Mouse (Mus musculus): ENCODE data around the gene Gdf3. TPM values are rescaled to one million over a fixed set of nuclear protein-coding genes. Genes with fewer than 3 reads are reported as not detected.
"Not testable (repeated sequence)": the region's sequence is repeated elsewhere in the genome, so short reads cannot be mapped to it uniquely, and the experiment has no call there.

Gene Gdf3
- polyA plus RNA-seq, 1 experiment from 2014 or later, result not detected

DNA sequence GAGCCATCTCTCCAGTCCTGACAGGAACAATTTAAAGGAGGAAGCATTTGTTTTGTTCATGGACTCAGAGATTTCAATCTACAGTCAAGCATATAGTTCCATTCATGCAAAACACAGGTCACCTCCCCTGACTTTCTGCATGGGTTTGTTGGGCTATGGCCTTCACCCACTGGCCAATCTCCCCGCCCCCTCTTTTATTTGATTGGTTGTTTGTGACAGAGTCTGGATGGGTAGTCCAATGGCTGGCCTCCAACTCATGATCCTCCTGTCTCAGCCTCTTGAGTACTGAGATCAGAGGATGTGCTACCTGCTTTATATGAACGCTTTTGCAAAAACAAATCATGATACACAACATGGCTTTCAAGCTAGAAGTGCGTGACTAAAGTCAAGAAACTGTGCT, 32.9 kb downstream of the Gdf3 start:
- no peak for DNase-seq (ENCODE audit: low spot score)
- Histone ChIP-seq H3K9me3 (ENCODE audit: control insufficient read depth, low read length) (no peaks in the 10 kb centered on the region), H3K4me2 (replicated peaks) (no peak overlapping the region), H3K9ac (no peak overlapping the region), H3K36me3 (replicated peaks; ENCODE audit: control insufficient read depth, insufficient read depth) (no peaks in the 10 kb centered on the region), H3K27me3 (ENCODE audit: control insufficient read depth, insufficient read depth, low read length) (no peaks in the 10 kb centered on the region), H3K4me1 (replicated peaks; ENCODE audit: control insufficient read depth, insufficient read depth, low read length) (no peaks in the 10 kb centered on the region), H3K27ac (no peak overlapping the region), H3K4me3 (replicated peaks; ENCODE audit: low read length) (no peak overlapping the region)
- no peak for ATAC-seq (ENCODE audit: low FRiP score)
- 94% methylated on average over 3 of the region's 3 CpGs for WGBS

DNA sequence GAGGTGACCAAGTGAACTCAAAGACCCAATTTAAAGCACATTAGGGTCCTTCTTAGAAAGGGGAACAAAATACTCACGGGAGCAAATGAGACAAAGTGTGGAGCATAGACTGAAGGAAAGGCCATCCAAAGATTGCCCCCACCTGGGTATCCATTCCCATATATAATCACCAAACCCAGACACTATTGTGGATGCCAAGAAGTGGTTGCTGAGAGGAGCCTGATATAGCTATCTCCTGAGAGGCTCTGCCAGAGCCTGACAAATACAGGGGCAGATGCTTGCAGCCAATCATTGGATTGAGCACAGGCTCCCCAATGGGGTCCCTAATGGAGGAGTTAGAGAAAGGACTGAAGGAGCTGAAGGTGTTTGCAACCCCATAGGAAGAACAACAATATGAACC, 34.9 kb downstream of the Gdf3 start:
- not testable (repeated sequence) for H3K27me3 ChIP-seq (ENCODE audit: control insufficient read depth, insufficient read depth, low read length); H3K4me3 ChIP-seq (replicated peaks; ENCODE audit: low read length); H3K9ac ChIP-seq; H3K4me2 ChIP-seq (replicated peaks); H3K4me1 ChIP-seq (replicated peaks; ENCODE audit: control insufficient read depth, insufficient read depth, low read length); ATAC-seq (ENCODE audit: low FRiP score); H3K27ac ChIP-seq; H3K9me3 ChIP-seq (ENCODE audit: control insufficient read depth, low read length); H3K36me3 ChIP-seq (replicated peaks; ENCODE audit: control insufficient read depth, insufficient read depth); DNase-seq (ENCODE audit: low spot score)
- 91% methylated on average over 1 of the region's 1 CpGs for WGBS

DNA sequence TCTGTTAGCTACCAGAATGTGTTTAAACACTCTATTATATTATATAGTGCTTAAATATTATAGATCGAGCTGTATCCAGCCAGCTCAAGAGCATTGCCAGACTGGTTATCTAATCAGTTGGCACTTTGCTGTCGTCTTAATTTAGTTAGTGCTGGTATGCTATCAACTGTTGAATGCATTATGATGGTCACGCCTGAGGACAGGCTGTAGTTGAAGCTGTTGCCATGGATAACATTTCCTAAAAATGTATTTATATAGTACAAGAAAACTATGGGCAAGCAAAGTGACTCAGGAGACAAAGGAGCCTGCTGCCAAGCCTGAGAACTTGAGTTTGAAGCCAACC, 38.3 kb downstream of the Gdf3 start:
- no peak overlapping the region for H3K4me3 ChIP-seq (replicated peaks; ENCODE audit: low read length)
- 88% methylated on average over 3 of the region's 3 CpGs for WGBS
- no peak overlapping the region for H3K27ac ChIP-seq
- H3K36me3 ChIP-seq (replicated peaks; ENCODE audit: control insufficient read depth, insufficient read depth), result no peaks in the 10 kb centered on the region
- DNase-seq (ENCODE audit: low spot score) (no peak), ATAC-seq (ENCODE audit: low FRiP score) (no peak)
- no peaks in the 10 kb centered on the region for H3K9me3 ChIP-seq (ENCODE audit: control insufficient read depth, low read length)
- H3K4me1 ChIP-seq (replicated peaks; ENCODE audit: control insufficient read depth, insufficient read depth, low read length), result no peaks in the 10 kb centered on the region
- H3K9ac ChIP-seq, result no peak overlapping the region
- no peaks in the 10 kb centered on the region for H3K27me3 ChIP-seq (ENCODE audit: control insufficient read depth, insufficient read depth, low read length)
- H3K4me2 ChIP-seq (replicated peaks), result no peak overlapping the region

DNA sequence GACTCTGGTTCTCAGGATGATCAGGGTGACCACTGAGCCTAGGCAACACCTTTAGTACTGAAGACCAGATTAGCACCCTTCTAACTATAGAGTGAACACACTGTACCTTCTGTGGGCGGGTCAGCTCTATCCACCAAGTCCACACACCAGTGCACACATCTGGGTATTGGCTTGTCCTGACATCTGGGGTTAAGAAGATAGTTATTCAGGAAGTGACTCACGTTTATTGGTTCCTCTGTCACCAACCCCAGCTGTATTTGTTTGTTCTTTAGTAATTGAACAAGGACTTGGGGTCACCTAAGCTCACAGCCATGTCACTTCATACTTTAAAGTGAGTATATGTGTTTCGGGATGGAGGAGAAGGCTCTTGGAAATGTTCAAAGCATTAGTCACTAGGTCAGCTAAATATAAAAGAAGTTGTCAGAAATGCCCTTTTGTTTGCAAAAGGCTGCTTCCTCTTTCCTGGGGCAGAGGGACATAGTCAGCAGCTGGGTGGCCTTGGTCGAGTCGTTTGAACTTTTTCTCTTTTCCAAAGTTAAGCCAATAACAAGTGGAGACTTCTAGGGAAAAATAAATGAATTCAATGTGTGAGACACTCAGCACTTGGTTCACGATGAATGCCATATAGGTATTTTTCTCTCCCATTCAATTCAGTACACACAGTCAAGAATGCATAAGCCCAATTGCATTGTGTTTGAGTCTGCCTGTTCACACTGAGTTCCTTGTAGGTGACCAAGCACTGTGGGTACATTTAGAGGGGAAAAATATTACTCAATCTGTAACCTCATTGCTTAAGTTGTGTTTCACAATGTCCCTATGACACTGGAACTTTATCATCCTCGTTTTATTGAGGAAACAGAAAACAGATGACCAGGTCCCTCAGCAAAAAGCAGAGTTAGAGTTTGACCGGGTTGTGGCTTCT, 38.9 kb downstream of the Gdf3 start:
- H3K27ac ChIP-seq, result no peak overlapping the region
- H3K4me1 ChIP-seq (replicated peaks; ENCODE audit: control insufficient read depth, insufficient read depth, low read length), result no peaks in the 10 kb centered on the region
- H3K27me3 ChIP-seq (ENCODE audit: control insufficient read depth, insufficient read depth, low read length), result no peaks in the 10 kb centered on the region
- ATAC-seq (ENCODE audit: low FRiP score), result no peak
- DNase-seq (ENCODE audit: low spot score), result no peak
- no peak overlapping the region for H3K9ac ChIP-seq
- H3K4me3 ChIP-seq (replicated peaks; ENCODE audit: low read length), result no peak overlapping the region
- H3K36me3 ChIP-seq (replicated peaks; ENCODE audit: control insufficient read depth, insufficient read depth), result no peaks in the 10 kb centered on the region
- H3K9me3 ChIP-seq (ENCODE audit: control insufficient read depth, low read length), result no peaks in the 10 kb centered on the region
- no peak overlapping the region for H3K4me2 ChIP-seq (replicated peaks)
- 80% methylated on average over 8 of the region's 8 CpGs for WGBS

DNA sequence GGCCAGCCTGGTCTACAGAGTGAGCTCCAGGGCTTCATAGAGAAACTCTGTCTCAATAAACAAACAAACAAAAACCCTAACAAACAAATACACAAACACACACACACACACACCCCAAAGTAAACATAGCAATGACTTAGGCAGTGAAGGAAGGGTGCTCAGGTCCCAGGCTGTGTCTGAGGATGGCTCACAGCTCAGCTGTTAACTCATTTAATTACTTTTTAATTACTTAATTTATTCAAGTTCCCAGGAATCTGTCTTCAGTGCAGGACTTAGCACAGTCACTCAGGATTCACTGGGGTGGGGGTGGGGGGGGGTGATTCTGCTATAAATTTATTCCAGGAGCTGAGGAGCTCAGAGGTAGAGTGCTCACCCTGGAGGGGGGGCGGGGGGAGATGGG, 40.1 kb downstream of the Gdf3 start:
- Histone ChIP-seq H3K9ac (no peak overlapping the region), H3K9me3 (ENCODE audit: control insufficient read depth, low read length) (no peaks in the 10 kb centered on the region), H3K4me3 (replicated peaks; ENCODE audit: low read length) (no peak overlapping the region), H3K27me3 (ENCODE audit: control insufficient read depth, insufficient read depth, low read length) (no peaks in the 10 kb centered on the region), H3K27ac (no peak overlapping the region; the same call in none of the 2 replicates), H3K4me1 (replicated peaks; ENCODE audit: control insufficient read depth, insufficient read depth, low read length) (no peaks in the 10 kb centered on the region), H3K4me2 (replicated peaks) (no peak overlapping the region), H3K36me3 (replicated peaks; ENCODE audit: control insufficient read depth, insufficient read depth) (no peaks in the 10 kb centered on the region)
- no peak for DNase-seq (ENCODE audit: low spot score)
- ATAC-seq (ENCODE audit: low FRiP score), result peak; percentile 49; the same call in 1 of the 2 replicates
- 78% methylated on average over 1 of the region's 1 CpGs for WGBS

DNA sequence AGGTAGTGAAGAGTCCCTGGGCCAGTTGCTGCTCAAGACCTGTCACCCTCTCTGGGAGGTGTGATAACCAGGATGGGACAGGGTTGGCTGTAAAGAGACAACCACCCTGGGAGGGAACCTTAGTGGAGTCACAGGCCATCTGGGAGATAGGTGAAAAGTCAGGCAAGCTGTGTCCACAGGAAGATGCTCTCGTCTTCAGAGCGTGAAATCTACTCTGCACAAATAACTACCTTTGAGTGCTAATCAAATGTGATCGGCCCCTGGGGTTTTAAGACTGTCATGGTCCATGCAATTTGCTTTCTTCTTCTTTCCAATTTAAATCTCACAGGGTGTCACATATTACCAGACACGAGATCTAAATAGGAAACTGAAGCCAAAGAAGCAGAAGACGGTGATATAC, 40.8 kb downstream of the Gdf3 start:
- no peak overlapping the region for H3K9ac ChIP-seq
- H3K4me2 ChIP-seq (replicated peaks), result no peak overlapping the region
- ATAC-seq (ENCODE audit: low FRiP score) (no peak), DNase-seq (ENCODE audit: low spot score) (peak; percentile 27)
- H3K9me3 ChIP-seq (ENCODE audit: control insufficient read depth, low read length), result no peaks in the 10 kb centered on the region
- no peaks in the 10 kb centered on the region for H3K36me3 ChIP-seq (replicated peaks; ENCODE audit: control insufficient read depth, insufficient read depth)
- WGBS, result 54% methylated on average over 5 of the region's 5 CpGs
- no peak overlapping the region for H3K27ac ChIP-seq
- H3K4me1 ChIP-seq (replicated peaks; ENCODE audit: control insufficient read depth, insufficient read depth, low read length), result no peaks in the 10 kb centered on the region
- no peak overlapping the region for H3K4me3 ChIP-seq (replicated peaks; ENCODE audit: low read length)
- H3K27me3 ChIP-seq (ENCODE audit: control insufficient read depth, insufficient read depth, low read length), result no peaks in the 10 kb centered on the region

DNA sequence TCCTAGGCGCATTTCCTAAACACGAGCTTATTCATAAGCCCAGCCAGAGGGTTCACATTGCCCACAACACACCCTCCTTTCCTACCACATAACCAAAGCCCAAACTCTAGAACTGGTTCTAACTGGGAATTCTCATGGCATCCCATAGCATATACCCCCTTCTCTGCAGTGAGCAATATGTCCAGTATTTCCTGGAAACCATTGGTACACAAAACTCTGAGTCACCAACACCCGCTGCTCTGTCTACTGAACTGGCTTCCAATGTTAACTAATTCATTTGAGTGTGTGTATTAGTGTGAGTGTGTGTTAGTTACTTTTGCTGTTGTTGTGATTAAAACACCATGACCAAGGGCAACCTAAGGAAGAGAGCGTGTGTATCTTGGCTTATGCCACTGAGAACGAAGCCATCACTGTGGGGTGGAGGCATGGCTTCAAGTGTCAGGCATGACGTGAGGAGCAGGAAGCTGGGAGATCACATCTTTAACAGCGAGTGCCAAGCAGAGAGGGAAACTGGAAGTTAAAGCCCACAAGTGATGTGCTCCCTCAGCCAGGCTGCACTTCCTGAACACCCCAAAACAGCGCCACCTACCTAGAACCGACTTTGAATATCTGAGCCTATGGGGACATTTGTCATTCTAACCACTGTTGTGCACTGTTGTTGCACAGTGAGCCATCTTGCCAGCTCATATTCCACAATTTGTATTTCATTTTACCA, 44.7 kb downstream of the Gdf3 start:
- Histone ChIP-seq H3K4me1 (replicated peaks; ENCODE audit: control insufficient read depth, insufficient read depth, low read length) (no peaks in the 10 kb centered on the region; the same call in 1 of the 2 replicates), H3K36me3 (replicated peaks; ENCODE audit: control insufficient read depth, insufficient read depth) (no peaks in the 10 kb centered on the region), H3K4me3 (replicated peaks; ENCODE audit: low read length) (no peak overlapping the region), H3K27me3 (ENCODE audit: control insufficient read depth, insufficient read depth, low read length) (no peaks in the 10 kb centered on the region), H3K9ac (no peak overlapping the region), H3K27ac (no peak overlapping the region), H3K9me3 (ENCODE audit: control insufficient read depth, low read length) (no peaks in the 10 kb centered on the region), H3K4me2 (replicated peaks) (no peak overlapping the region)
- WGBS, result 92% methylated on average over 9 of the region's 9 CpGs
- DNase-seq (ENCODE audit: low spot score) (no peak), ATAC-seq (ENCODE audit: low FRiP score) (no peak)

DNA sequence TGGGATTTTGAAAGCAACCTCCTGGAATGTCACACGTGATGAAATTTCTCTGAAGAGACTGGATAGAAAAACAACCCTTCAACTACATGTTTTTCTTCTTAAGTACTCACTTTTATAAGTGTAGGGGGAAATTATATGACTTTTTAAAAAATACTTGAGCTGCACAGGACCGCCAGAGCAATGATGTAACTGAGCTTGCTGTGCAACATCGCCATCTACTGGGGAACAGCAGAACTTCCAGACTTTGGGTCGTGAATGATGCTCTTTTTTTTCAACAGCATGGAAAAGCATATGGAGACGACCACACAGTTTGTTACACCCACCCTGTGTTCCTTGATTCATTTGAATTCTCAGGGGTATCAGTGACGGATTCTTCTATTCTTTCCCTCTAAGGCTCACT, 47.4 kb downstream of the Gdf3 start:
- H3K4me1 ChIP-seq (replicated peaks; ENCODE audit: control insufficient read depth, insufficient read depth, low read length), result no peaks in the 10 kb centered on the region; the same call in 1 of the 2 replicates
- no peak overlapping the region for H3K9ac ChIP-seq
- DNase-seq (ENCODE audit: low spot score) (peak; percentile 89), ATAC-seq (ENCODE audit: low FRiP score) (peak; percentile 41; the same call in 1 of the 2 replicates)
- H3K27ac ChIP-seq, result no peak overlapping the region
- H3K4me3 ChIP-seq (replicated peaks; ENCODE audit: low read length), result no peak overlapping the region
- H3K9me3 ChIP-seq (ENCODE audit: control insufficient read depth, low read length), result no peaks in the 10 kb centered on the region
- peak overlapping the region; percentile 26 for H3K4me2 ChIP-seq (replicated peaks)
- 4% methylated on average over 6 of the region's 6 CpGs for WGBS
- no peaks in the 10 kb centered on the region for H3K27me3 ChIP-seq (ENCODE audit: control insufficient read depth, insufficient read depth, low read length)
- no peaks in the 10 kb centered on the region for H3K36me3 ChIP-seq (replicated peaks; ENCODE audit: control insufficient read depth, insufficient read depth)

DNA sequence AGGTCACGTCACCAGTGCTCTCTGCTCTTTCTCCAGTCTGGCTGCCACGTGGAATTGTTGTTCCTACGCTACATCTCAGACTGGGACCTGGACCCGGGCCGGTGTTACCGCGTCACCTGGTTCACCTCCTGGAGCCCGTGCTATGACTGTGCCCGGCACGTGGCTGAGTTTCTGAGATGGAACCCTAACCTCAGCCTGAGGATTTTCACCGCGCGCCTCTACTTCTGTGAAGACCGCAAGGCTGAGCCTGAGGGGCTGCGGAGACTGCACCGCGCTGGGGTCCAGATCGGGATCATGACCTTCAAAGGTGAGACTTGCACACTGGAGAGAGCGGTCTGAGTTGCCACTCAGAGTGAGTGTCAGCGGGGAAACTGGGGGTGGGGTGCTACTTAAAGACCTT, 48.9 kb downstream of the Gdf3 start:
- Histone ChIP-seq H3K36me3 (replicated peaks; ENCODE audit: control insufficient read depth, insufficient read depth) (no peaks in the 10 kb centered on the region), H3K4me3 (replicated peaks; ENCODE audit: low read length) (no peak overlapping the region), H3K4me2 (replicated peaks) (no peak overlapping the region), H3K4me1 (replicated peaks; ENCODE audit: control insufficient read depth, insufficient read depth, low read length) (peaks cover 2% of the 10 kb centered on the region; the same call in 1 of the 2 replicates), H3K9me3 (ENCODE audit: control insufficient read depth, low read length) (no peaks in the 10 kb centered on the region), H3K9ac (no peak overlapping the region), H3K27ac (no peak overlapping the region), H3K27me3 (ENCODE audit: control insufficient read depth, insufficient read depth, low read length) (no peaks in the 10 kb centered on the region)
- DNase-seq (ENCODE audit: low spot score) (no peak), ATAC-seq (ENCODE audit: low FRiP score) (peak; percentile 32; the same call in 1 of the 2 replicates)
- WGBS, result 85% methylated on average over 20 of the region's 20 CpGs

Data from hindbrain, embryonic 14.5 days (tissue).